Mouse (Mus musculus): ENCODE data around the gene Mbnl1.

DNA sequence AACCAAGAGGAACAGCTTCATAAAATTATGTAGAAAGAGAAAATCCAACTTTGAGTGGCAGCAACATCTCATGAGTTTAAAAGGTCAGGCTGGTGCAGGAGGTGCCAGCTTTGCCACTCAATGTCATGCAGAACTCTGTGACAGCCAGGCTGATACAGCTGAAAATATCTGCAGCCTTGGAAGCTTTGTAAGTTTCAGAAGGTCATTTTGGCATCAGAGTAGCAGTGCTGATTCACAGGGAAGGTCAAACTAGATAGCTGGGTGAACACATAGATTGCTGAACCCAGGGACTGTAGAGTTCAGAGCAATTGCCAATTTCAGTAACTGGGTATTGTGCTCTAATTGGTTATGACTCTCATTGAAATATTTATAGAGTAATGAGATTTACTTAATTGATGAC is 42.8 kb downstream of the Mbnl1 start:
- TF ChIP-seq TBP (conservative IDR thresholded peaks at IDR 0.05; ENCODE audit: low read depth, low read length), result no peak
- no peak for TF ChIP-seq JUN (IDR thresholded peaks at IDR 0.05; ENCODE audit: insufficient read depth, low read depth, low read length)
- TF ChIP-seq MAFK (IDR thresholded peaks at IDR 0.05; ENCODE audit: insufficient replicate concordance, low read length), result no peak
- TF ChIP-seq CTCF (conservative IDR thresholded peaks at IDR 0.05 in 1 of 2, IDR thresholded peaks at IDR 0.05 in 1 of 2; ENCODE audit: low read depth in 2 of 2, low read length in 2 of 2), result no peak
- TF ChIP-seq ZC3H11A (IDR thresholded peaks at IDR 0.05; ENCODE audit: low read depth, low read length), result no peak
- no peak for TF ChIP-seq BHLHE40 (IDR thresholded peaks at IDR 0.05; ENCODE audit: low read depth, low read length)

Data from CH12.LX (cell line).